Mouse (Mus musculus) liver, embryonic 14 days (tissue): ENCODE results near the gene Marc2. TPM values are rescaled to one million over a fixed set of nuclear protein-coding genes. Genes with fewer than 3 reads are reported as not detected.

Source experiments
- polyA plus RNA-seq: library from polyadenylated mRNA; depleted of rRNA; stranded (reverse); fragments of >200 nt; gene quantifications from 2 replicates; pipeline ENCODE4 v1.2.3, GENCODE M21; 2012; rRNA removed

The Marc2 gene
- 53.1 and 72.2 TPM in 2 replicates for polyA plus RNA-seq

GRCm38 (mm10) chr1:184846092-184846750, at the start of gene Marc2:
TSS of gene Marc2 (minus strand) at chr1:184846451.

GRCm38 (mm10) chr1:184882281-184883268, 36.3 kb upstream of the Marc2 start, which contains the start of gene C130074G19Rik:
TSS of gene C130074G19Rik (minus strand) at chr1:184883218.

GRCm38 (mm10) chr1:184810780-184811575, 35.3 kb downstream of the Marc2 start, which contains the start of gene Marc1:
TSS of gene Marc1 (minus strand) at chr1:184811313.

Other genes starting within 250 kb of the Marc2 start
- gene Hlx, start 113.8 kb downstream of the Marc2 start, polyA plus RNA-seq = 2.2 and 2.7 TPM in 2 replicates
- gene Marc1, start 35.1 kb downstream of the Marc2 start, polyA plus RNA-seq = 9.7 and 10.6 TPM in 2 replicates
- gene C130074G19Rik, start 36.8 kb upstream of the Marc2 start, polyA plus RNA-seq = 8.1 and 8.2 TPM in 2 replicates
- gene Mark1, start 153.1 kb upstream of the Marc2 start, polyA plus RNA-seq = 0.60 and 0.71 TPM in 2 replicates